Mouse (Mus musculus) C2C12 (cell line): ENCODE measurements at regions not wholly inside any gene's neighbourhood (a gene's known extent, or its start where the extent isn't known, plus 50 kb on each side); places are given as distances from the start of the nearest gene placed in this dataset.

Experiments used
- CEBPB ChIP-seq: IDR thresholded peaks from one replicate; pipeline ENCODE4 v1.6.1; 2011; ENCODE audit warnings: low read depth, mild to moderate bottlenecking, control low read depth, moderate library complexity
- CTCF ChIP-seq: IDR thresholded peaks from one replicate; pipeline ENCODE4 v1.5.1; 2011; ENCODE audit not compliant: control insufficient read depth, insufficient read depth, insufficient read length
- FOSL1 ChIP-seq: IDR thresholded peaks from one replicate; pipeline ENCODE4 v1.8.0; 2011; ENCODE audit warnings: mild to moderate bottlenecking, low read length; ENCODE audit not compliant: poor library complexity, insufficient read depth, severe bottlenecking
- USF1 ChIP-seq: IDR thresholded peaks from one replicate; pipeline ENCODE4 v1.6.1; 2011; ENCODE audit warnings: low read depth, mild to moderate bottlenecking, control low read depth, moderate library complexity

GRCm38 (mm10) chr19:21918113-21918512 is 140.0 kb downstream of the Cemip2 start:
- TF ChIP-seq FOSL1 (no peak), CTCF (no peak), USF1 (no peak), CEBPB (no peak)
